ENCODE assay signal across 8 mouse cellular contexts in the genomic region with DNA sequence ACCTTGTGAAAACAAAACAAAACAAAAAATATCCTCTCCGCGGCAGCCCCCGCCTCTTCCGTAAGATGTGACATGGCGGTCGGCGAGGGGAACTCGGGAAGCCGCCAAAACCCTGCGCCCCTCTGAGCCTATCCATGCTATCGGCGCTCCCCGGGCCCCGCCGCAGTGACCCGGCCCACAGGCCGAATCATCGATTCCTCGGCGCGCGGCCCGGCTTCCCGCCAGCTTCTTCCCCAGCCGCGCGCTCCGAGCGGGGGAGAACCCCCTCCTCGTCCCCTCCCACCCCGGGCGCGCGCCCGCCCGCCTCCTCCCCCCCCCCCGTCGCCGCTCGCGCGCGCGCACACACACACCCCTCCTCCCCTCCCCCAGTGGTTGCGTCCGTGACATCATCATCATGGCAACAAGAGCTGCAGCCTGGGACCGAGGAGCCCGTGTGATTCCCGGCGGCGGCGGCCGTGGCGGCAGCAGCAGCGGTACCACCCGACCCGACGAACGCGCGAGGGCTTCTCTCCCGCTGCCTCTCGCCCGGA. TPM values are rescaled to one million over a fixed set of nuclear protein-coding genes. Genes with fewer than 3 reads are reported as not detected.
A peak's percentile ranks its signal among the peaks of the same experiment; 100 is the strongest.
DNase-seq lines count a peak whose midpoint lies in the region; ATAC-seq and TF ChIP-seq lines count a peak whose summit lies in the region.

Gene Rev3l (plus strand): TSS at position 383 of the 530 bp plus-strand sequence.

- TF ChIP-seq POLR2A in olfactory bulb, adult 2 months (IDR thresholded peaks at IDR 0.05; ENCODE audit: insufficient read depth, low read depth, low read length): peak; percentile 52

- TF ChIP-seq CTCF in olfactory bulb, adult 2 months (IDR thresholded peaks at IDR 0.05; ENCODE audit: insufficient read depth, low read depth, low read length): no peak

- peak within 1 kb of the TSS; percentile 100 for H3K27ac ChIP-seq in lung, embryonic 15.5 days
- peak within 1 kb of the TSS; percentile 97 for H3K27ac ChIP-seq in olfactory bulb, adult 2 months (ENCODE audit: insufficient read depth, low read depth, low read length)

- WGBS in lung, embryonic 15.5 days: 0% methylated on average over 45 of the region's 64 CpGs
- 1% methylated on average over 42 of the region's 64 CpGs for WGBS in olfactory bulb, adult 2 months

- H3K9me3 ChIP-seq in lung, embryonic 15.5 days: no peaks in the 10 kb centered on the region

- peaks cover 9% of the 10 kb centered on the region for H3K4me1 ChIP-seq in lung, embryonic 15.5 days
- H3K4me1 ChIP-seq in olfactory bulb, adult 2 months (ENCODE audit: control insufficient read depth, insufficient read depth, low read length): peaks cover 4% of the 10 kb centered on the region; the same call in 1 of the 2 replicates

- peak; percentile 62 for ATAC-seq in frontal cortex, adult (ENCODE audit: low TSS enrichment)
- ATAC-seq in hematopoietic stem cell, adult 5-6 weeks (replicated peaks in 1 of 2; ENCODE audit: insufficient read depth in 1 of 2, low FRiP score in 2 of 2, low TSS enrichment in 1 of 2, low read depth in 1 of 2, poor library complexity in 2 of 2, severe bottlenecking in 2 of 2): peak; percentile 50 to 63; a peak in 3 of 4 replicates
- ATAC-seq in lung, embryonic 15.5 days (ENCODE audit: borderline replicate concordance, extremely low read depth, low FRiP score, low TSS enrichment): peak; percentile 84

- H3K4me2 ChIP-seq in lung, embryonic 15.5 days: peak within 1 kb of the TSS; percentile 65

- H3K4me3 ChIP-seq in lung, embryonic 15.5 days: peak within 1 kb of the TSS; percentile 92
- H3K4me3 ChIP-seq in olfactory bulb, adult 2 months (ENCODE audit: insufficient read depth, low read depth, low read length): peak within 1 kb of the TSS; percentile 86

- DNase-seq in MN1 (ENCODE audit: low spot score): peak; percentile 99
- DNase-seq in cerebellum, adult 9-10 months: peak; percentile 93
- peak; percentile 71 for DNase-seq in layer of hippocampus, adult 9-10 months (ENCODE audit: low spot score)
- DNase-seq in thymus, adult 18-20 months: peak; percentile 77 to 83

- H3K27me3 ChIP-seq in lung, embryonic 15.5 days: no peaks in the 10 kb centered on the region

- H3K36me3 ChIP-seq in lung, embryonic 15.5 days: no peaks in the 10 kb centered on the region

- H3K9ac ChIP-seq in lung, embryonic 15.5 days: peak within 1 kb of the TSS; percentile 96

RNA-seq across cellular contexts. Expression of gene Rev3l, which starts in this region (rescaled TPM):
- total RNA-seq in hematopoietic stem cell, adult 5-6 weeks (2017): 26.6 and 27.2 TPM in 2 replicates
- 17.3 and 18.1 TPM in 2 replicates for polyA plus RNA-seq in lung, embryonic 15.5 days (2015; fragmentation: Nextera tagmentation; extraction: Ambion mirVana)
- polyA plus RNA-seq in olfactory bulb, adult 2 months (2012; ENCODE audit: insufficient read depth, insufficient read length, low replicate concordance, missing spikeins): 60.1 and 84.7 TPM in 2 replicates

Comparison
In these comparisons a context has a peak if more than half of its experiments do, and no peak if none do; other contexts are left out.
1. Peak in every context shown above with its lines: DNase-seq, ATAC-seq, H3K4me3 ChIP-seq and H3K27ac ChIP-seq.